Mouse (Mus musculus) embryonic fibroblast, embryonic 13.5 days (primary cell): Measurements from ENCODE around the gene Hepacam. TPM values are rescaled to one million over a fixed set of nuclear protein-coding genes. Genes with fewer than 3 reads are reported as not detected.
A peak's percentile ranks its signal among the peaks of the same experiment; 100 is the strongest.

Experiments
- H3K27ac ChIP-seq: 2 replicates; pipeline ENCODE4 v1.5.1; 2012; ENCODE audit warnings: low read length, control low read depth, inconsistent platforms; ENCODE audit not compliant: insufficient read depth
- H3K4me1 ChIP-seq: 2 replicates; pipeline ENCODE4 v1.6.1; 2011; ENCODE audit warnings: low read length; ENCODE audit not compliant: control insufficient read depth, insufficient read depth
- H3K4me3 ChIP-seq: 2 replicates; pipeline ENCODE4 v1.5.1; 2011; ENCODE audit warnings: mild to moderate bottlenecking, control low read depth, low read length; ENCODE audit not compliant: insufficient read depth
- CTCF ChIP-seq: IDR thresholded peaks from 2 replicates; pipeline ENCODE4 v1.5.1; 2011; ENCODE audit warnings: mild to moderate bottlenecking, control low read depth, low read length, moderate library complexity, borderline replicate concordance; ENCODE audit not compliant: insufficient read depth
- POLR2A ChIP-seq: IDR thresholded peaks from 2 replicates; pipeline ENCODE4 v1.6.1; 2011; ENCODE audit warnings: low read depth, mild to moderate bottlenecking, control low read depth, low read length, moderate library complexity
- polyA plus RNA-seq: library from polyadenylated mRNA; stranded (reverse); fragments of >200 nt; gene quantifications from 2 replicates; pipeline ENCODE4 v1.2.4, GENCODE M21; 2011; ENCODE audit warnings: low read depth; ENCODE audit not compliant: missing spikeins, insufficient read length

Gene Hepacam
- polyA plus RNA-seq, 1 experiment: 0.44 TPM

- Histone ChIP-seq H3K4me1 (no peaks in the 10 kb centered on the region), H3K4me3 (no peak overlapping the region), H3K27ac (no peak overlapping the region)
- TF ChIP-seq POLR2A: no peak
- no peak for TF ChIP-seq CTCF
Observed at GRCm38 (mm10) chr9:37409698-37410445, 42.7 kb downstream of the Hepacam start.

DNA sequence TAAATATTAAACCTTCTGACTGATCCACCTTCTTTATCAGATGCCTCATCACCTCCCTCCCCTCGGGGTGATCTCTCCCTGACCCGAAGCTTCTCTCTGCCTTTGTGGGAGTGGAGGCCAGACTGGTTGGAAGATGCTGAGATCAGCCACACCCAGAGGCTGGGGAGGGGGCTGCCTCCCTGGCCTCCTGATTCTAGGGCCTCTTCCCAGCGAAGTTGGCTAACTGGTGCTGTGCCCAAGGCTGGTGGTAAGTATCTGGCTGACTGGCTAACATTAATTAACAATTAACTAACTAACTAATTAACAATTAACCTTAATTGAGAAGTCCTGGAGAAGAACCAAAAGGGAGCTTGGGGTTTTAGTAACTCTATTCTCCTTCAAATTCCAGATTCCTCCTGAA, 45.8 kb downstream of the Hepacam start:
- Histone ChIP-seq H3K27ac (no peak overlapping the region), H3K4me3 (no peak overlapping the region), H3K4me1 (peaks cover 4% of the 10 kb centered on the region)
- no peak for TF ChIP-seq POLR2A
- no peak for TF ChIP-seq CTCF

DNA sequence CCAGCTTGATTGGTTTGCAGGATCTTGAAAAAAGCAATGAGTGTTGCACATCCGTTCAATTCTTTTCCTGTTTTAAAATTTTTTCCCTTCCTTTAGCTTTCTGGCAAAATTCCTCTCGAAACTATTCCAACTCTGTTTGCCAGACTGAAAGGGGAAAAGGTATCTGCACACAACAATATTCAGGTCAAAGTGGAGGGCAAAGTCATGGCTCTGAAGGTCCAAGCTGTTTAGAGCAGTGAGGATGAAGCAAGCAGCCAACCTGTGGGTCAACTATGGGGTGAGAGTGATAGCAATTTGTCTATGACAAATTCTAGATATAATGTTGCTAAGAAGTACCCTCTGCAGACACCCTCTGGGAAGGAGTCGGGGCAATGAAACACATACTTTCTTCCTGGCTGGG, 47.5 kb downstream of the Hepacam start:
- Histone ChIP-seq H3K27ac (no peak overlapping the region), H3K4me3 (no peak overlapping the region), H3K4me1 (peaks cover 4% of the 10 kb centered on the region)
- TF ChIP-seq CTCF (no peak), POLR2A (no peak)

DNA sequence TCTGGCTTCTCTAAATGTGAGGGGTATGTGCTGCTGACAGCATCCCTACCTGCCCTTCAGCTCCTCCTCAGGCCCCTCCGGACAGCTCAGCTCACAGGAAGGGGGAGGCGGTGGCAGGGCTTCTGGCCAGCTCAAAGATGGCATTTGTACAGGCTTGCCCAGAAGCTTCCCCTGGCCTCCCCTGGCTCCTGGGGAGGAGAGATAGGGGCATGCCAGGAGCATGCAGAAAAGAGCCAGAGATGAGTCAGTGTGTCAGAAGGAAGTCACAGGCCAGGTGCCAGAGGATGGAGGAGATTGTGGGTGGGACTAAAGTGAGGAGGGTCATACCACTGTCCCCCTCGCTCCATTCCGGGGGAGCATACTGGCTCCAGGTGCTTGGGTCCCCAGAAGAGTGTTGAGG, 51.6 kb downstream of the Hepacam start:
- Histone ChIP-seq H3K4me1 (peaks cover 4% of the 10 kb centered on the region), H3K4me3 (no peak overlapping the region), H3K27ac (no peak overlapping the region)
- no peak for TF ChIP-seq POLR2A
- no peak for TF ChIP-seq CTCF

DNA sequence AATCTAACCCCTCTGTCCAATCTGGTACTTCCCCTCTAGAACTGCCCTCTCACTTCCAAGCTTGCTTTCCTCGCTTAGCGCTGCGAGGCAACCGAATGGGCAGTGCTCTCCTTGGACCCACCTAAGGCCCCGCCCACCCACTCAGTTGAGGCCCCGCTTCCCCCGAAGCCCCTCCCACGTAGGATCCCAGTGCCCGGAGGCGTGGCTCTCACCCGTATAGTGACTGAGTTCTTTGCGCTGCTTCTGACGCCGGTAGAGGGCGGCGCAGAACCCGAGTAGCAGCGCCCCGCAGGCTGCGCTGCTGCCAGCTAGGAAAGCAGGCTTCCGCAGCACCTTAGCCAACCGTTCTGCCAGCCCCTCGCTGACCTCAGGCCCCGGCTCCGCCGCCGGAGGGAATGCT, 53.5 kb downstream of the Hepacam start:
- no peak overlapping the region for H3K4me3 ChIP-seq
- TF ChIP-seq CTCF (0 out of 2 replicates have a peak, but pooled peaks have one; percentile 18), POLR2A (no peak)
- no peak overlapping the region for H3K27ac ChIP-seq

DNA sequence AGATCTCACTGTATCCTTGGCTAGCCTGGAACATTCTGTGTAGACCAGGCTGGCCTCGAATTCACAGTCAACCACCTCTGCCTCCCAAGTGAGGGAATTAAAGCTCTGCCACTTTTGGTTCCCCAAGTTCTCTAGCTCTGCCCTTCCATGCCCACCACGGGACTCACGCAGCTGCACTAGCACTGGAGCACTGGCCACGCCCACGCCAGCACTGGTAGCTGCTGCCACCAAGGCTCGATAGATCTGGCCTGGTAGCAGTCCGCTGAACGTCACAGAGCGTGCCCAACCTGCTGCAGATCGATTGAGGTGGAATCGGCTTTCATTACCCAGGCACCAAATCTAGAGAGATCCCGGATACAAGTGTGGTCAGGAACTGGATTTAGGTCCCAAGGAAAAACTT, 54.1 kb downstream of the Hepacam start:
- no peak overlapping the region for H3K4me3 ChIP-seq
- no peak overlapping the region for H3K27ac ChIP-seq
- no peak for TF ChIP-seq CTCF
- no peak for TF ChIP-seq POLR2A
- peaks cover under 1% of the 10 kb centered on the region for H3K4me1 ChIP-seq

More for the DNA sequence above, 53.5 kb downstream of the Hepacam start:
- H3K4me1 ChIP-seq: peaks cover 4% of the 10 kb centered on the region

DNA sequence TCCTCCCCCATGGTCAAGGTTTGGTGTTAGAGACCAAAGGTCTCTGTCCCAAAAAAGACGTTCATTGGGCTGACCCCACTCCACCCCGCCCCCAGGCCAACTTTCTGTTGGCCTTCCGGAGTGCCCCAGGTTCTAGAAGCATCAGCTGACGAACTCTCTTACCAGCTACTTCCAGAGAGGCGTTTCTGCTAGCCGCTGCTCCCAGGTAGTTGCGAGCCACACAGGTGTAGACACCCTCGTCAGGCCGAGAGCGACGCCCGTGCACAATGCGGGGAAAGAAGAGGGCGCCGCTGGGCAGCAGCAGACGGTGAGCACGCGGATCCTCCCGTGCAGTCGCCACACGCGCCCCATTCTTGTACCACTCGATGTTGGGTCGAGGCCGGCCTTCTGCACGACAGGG, 62.2 kb downstream of the Hepacam start:
- no peaks in the 10 kb centered on the region for H3K4me1 ChIP-seq
- no peak overlapping the region for H3K4me3 ChIP-seq
- no peak for TF ChIP-seq POLR2A
- TF ChIP-seq CTCF: no peak
- no peak overlapping the region for H3K27ac ChIP-seq

GRCm38 (mm10) chr9:37430582-37430981, 63.4 kb downstream of the Hepacam start:
- TF ChIP-seq CTCF: peak; percentile 79
- TF ChIP-seq POLR2A: no peak
- Histone ChIP-seq H3K4me3 (no peak overlapping the region), H3K27ac (no peak overlapping the region), H3K4me1 (no peaks in the 10 kb centered on the region)

DNA sequence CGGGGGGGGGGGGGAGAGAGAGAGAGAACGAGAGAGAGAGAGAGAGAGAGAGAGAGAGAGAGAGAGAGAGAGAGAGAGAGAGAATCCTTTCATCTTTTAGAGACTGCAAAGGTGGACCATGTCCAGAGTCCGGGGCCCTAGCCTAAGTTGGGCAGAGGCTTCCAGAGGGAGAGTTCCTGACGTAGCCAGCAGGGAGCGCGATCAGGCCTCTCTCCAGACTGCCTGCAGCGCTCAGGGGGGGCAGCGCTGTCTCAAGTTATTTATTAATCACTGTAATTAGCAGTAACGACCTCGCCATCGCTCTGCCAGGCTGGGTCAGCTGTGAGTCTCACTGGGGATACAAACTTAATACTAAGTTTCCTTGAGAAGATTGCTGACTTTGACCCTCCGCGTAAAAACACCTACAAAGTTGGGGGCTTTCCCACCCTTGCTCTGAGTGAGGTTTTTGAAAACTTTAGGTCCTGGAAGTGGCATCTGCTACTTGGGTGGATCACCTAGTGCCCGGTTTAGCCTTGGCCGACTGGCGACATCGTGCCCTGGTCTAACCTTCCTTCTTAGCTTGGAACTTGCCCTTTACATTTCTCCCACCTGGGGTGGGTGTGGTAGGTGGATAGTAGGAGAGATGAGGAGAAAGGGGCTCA, 65.0 kb downstream of the Hepacam start:
- Histone ChIP-seq H3K4me3 (no peak overlapping the region), H3K27ac (no peak overlapping the region), H3K4me1 (no peaks in the 10 kb centered on the region)
- no peak for TF ChIP-seq POLR2A
- no peak for TF ChIP-seq CTCF

DNA sequence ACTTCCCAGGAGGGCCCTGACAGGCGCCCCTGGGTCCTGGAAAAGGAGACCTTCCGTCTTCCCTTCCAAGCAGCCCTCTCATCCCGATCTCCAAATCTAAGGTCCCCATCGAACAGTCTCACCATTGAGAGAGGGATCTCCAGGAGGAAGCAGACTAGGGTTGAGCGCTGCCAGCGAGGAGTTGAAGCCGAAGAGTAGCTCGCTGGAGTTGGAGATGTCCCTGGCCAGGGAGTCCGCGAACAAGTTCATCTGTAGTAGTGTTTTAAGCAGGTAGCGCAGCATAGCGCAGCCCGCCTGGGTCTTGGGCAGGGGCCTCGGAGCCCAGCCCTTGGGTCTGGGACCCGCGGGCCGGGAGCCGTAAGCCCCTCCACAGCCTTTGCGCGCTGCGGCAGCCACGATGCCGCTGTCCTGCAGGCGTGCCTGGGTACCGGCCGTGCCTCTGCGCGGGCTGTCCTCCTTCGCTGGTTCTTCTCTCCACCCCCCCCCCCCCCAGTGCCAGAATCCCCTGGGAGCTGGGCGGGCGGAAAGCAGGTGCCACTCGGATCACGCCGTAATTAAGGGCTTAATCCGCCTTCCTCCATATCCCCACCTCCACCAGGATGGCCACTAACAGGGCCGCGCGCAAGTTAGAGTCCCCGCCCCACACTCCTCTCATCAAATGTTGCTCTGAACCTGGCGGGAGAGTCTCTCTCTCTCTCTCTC, 65.7 kb downstream of the Hepacam start, which contains the start of gene Robo3:
TSS of gene Robo3 (minus strand) at position 527 of the 702 bp plus-strand sequence.
- no peak within 1 kb of the TSS for H3K27ac ChIP-seq
- no peak within 1 kb of the TSS for H3K4me3 ChIP-seq
- no peak for TF ChIP-seq POLR2A
- TF ChIP-seq CTCF: no peak
- no peaks in the 10 kb centered on the region for H3K4me1 ChIP-seq
